Mouse (Mus musculus): ENCODE measurements at regions not wholly inside any gene's neighbourhood (a gene's known extent, or its start where the extent isn't known, plus 50 kb on each side); places are given as distances from the start of the nearest gene placed in this dataset.

DNA sequence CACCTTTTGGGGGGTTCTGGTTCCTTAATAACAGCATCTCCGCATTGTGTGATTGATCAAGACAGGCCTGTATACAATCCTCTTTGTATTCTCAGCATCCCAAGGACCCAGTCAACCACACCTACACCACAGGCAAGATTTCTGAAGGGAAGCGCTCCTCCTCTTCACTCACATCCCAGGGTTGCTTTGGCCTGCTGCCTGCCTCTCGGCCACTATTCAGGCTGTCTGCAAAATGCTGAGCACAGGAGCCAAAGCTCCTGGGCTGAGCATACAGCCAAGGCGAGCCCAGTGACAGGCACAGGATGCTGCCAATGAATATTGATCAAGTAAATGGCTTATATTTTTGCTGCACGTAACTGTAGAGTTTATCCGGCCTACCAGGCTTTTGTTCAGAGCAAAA lies 56.9 kb upstream of the Gpr12 start:
- no peak for DNase-seq
- intact Hi-C loops (cut with DNase I) = no loop called here

DNA sequence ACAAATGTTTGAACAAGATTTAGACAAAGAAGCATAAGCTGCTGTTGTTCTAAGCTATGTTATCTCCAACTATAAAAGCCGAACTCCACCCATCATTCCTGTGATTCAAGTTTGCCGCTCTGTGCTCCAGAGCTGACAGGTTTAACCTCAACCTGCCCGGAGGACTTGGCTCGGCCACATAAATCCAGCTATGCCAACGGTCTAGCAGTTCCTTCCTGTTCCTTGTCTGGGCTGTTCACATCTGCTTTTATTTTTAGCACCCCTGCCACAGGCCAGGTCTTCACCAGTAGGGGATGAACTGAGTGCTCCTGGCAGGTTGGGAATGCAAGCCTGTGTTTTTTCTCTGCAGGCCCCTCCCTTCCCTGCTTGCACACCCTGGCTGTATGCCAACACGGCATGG lies 51.8 kb upstream of the Gpr12 start:
- intact Hi-C loops (cut with DNase I) = no loop called here
- DNase-seq = no peak

All from left cerebral cortex, postnatal 4 days (tissue).